Mouse (Mus musculus) heart, adult 2 months (tissue): ENCODE measurements around the gene Ndufs8.

Source experiments
- CTCF ChIP-seq: fragments of 200-600 bp; IDR thresholded peaks from 2 replicates; pipeline ENCODE4 v1.8.1; 2022; ENCODE audit warnings: antibody characterized with exemption, mild to moderate bottlenecking, moderate library complexity
- POLR2A ChIP-seq: fragments of 200-500 bp; IDR thresholded peaks from 2 replicates; pipeline ENCODE4 v1.6.1; 2011; ENCODE audit warnings: mild to moderate bottlenecking, low read depth, low read length, control low read depth; ENCODE audit not compliant: insufficient read depth

GRCm38 (mm10) chr19:3924190-3924589 lies 11.6 kb upstream of the Ndufs8 start:
- TF ChIP-seq CTCF (no peak), POLR2A (no peak)
